Mouse (Mus musculus): ENCODE measurements around the gene Pard3. TPM values are rescaled to one million over a fixed set of nuclear protein-coding genes. Genes with fewer than 3 reads are reported as not detected.

Pard3 gene
- total RNA-seq, 2 experiments from 2014 or later = 14.4 to 21.6 TPM

GRCm38 (mm10) chr8:127542162-127542561 is 478.5 kb downstream of the Pard3 start:
- intact Hi-C loops (cut with DNase I) = no loop called here
- DNase-seq (ENCODE audit: low spot score in 2 of 2) = no peak

- intact Hi-C loops (cut with DNase I) = no loop called here
- no peak for DNase-seq (ENCODE audit: low spot score in 2 of 2)
Observed at GRCm38 (mm10) chr8:127543676-127544075, 480.0 kb downstream of the Pard3 start.

- DNase-seq (ENCODE audit: low spot score in 2 of 2) = no peak
- intact Hi-C loops (cut with DNase I) = no loop called here
Observed at GRCm38 (mm10) chr8:127546161-127546560, 482.5 kb downstream of the Pard3 start.

- DNase-seq (ENCODE audit: low spot score in 2 of 2) = no peak
- intact Hi-C loops (cut with DNase I) = no loop called here
Observed at GRCm38 (mm10) chr8:127550928-127551327, 487.2 kb downstream of the Pard3 start.

- DNase-seq (ENCODE audit: low spot score in 2 of 2) = peak; percentile 23 to 35
- intact Hi-C loops (cut with DNase I) = no loop called here
Observed at GRCm38 (mm10) chr8:127552161-127552595, 488.5 kb downstream of the Pard3 start.

- no peak for DNase-seq (ENCODE audit: low spot score in 2 of 2)
- intact Hi-C loops (cut with DNase I) = no loop called here
Observed at GRCm38 (mm10) chr8:127552836-127553235, 489.1 kb downstream of the Pard3 start.

GRCm38 (mm10) chr8:127553582-127553981 is 489.9 kb downstream of the Pard3 start:
- intact Hi-C loops (cut with DNase I) = no loop called here
- DNase-seq (ENCODE audit: low spot score in 2 of 2) = no peak

GRCm38 (mm10) chr8:127555795-127556194 is 492.1 kb downstream of the Pard3 start:
- no peak for DNase-seq (ENCODE audit: low spot score in 2 of 2)

GRCm38 (mm10) chr8:127556964-127557363 is 493.3 kb downstream of the Pard3 start:
- intact Hi-C loops (cut with DNase I) = no loop called here
- DNase-seq (ENCODE audit: low spot score in 2 of 2) = no peak

More at GRCm38 (mm10) chr8:127555795-127556194, 492.1 kb downstream of the Pard3 start:
- intact Hi-C loops (cut with DNase I) = no loop called here

- no peak for DNase-seq (ENCODE audit: low spot score in 2 of 2)
- intact Hi-C loops (cut with DNase I) = no loop called here
Observed at GRCm38 (mm10) chr8:127557566-127557965, 493.9 kb downstream of the Pard3 start.

- intact Hi-C loops (cut with DNase I) = no loop called here
- DNase-seq (ENCODE audit: low spot score in 2 of 2) = no peak
Observed at GRCm38 (mm10) chr8:127563634-127564033, 499.9 kb downstream of the Pard3 start.

GRCm38 (mm10) chr8:127564426-127564825 is 500.7 kb downstream of the Pard3 start:
- DNase-seq (ENCODE audit: low spot score in 2 of 2) = no peak
- intact Hi-C loops (cut with DNase I) = no loop called here

- DNase-seq (ENCODE audit: low spot score in 2 of 2) = no peak
- intact Hi-C loops (cut with DNase I) = no loop called here
Observed at GRCm38 (mm10) chr8:127569212-127569611, 505.5 kb downstream of the Pard3 start.

GRCm38 (mm10) chr8:127570527-127570926 is 506.8 kb downstream of the Pard3 start:
- DNase-seq (ENCODE audit: low spot score in 2 of 2) = no peak
- intact Hi-C loops (cut with DNase I) = no loop called here

- intact Hi-C loops (cut with DNase I) = no loop called here
Observed at GRCm38 (mm10) chr8:127572493-127572892, 508.8 kb downstream of the Pard3 start.

GRCm38 (mm10) chr8:127576657-127577056 is 513.0 kb downstream of the Pard3 start:
- intact Hi-C loops (cut with DNase I) = no loop called here
- no peak for DNase-seq (ENCODE audit: low spot score in 2 of 2)

More at GRCm38 (mm10) chr8:127572493-127572892, 508.8 kb downstream of the Pard3 start:
- no peak for DNase-seq (ENCODE audit: low spot score in 2 of 2)

GRCm38 (mm10) chr8:127577656-127578055 is 514.0 kb downstream of the Pard3 start:
- DNase-seq (ENCODE audit: low spot score in 2 of 2) = no peak
- intact Hi-C loops (cut with DNase I) = loop anchor here (1.0 kb wide), 1 partner anchor 42 kb away; no protein-coding TSS in a partner anchor

- intact Hi-C loops (cut with DNase I) = no loop called here
- no peak for DNase-seq (ENCODE audit: low spot score in 2 of 2)
Observed at GRCm38 (mm10) chr8:127579436-127579835, 515.7 kb downstream of the Pard3 start.

- intact Hi-C loops (cut with DNase I) = loop anchor here (10.0 kb wide), 1 partner anchor 239 kb away; no protein-coding TSS in a partner anchor
- DNase-seq (ENCODE audit: low spot score in 2 of 2) = no peak
Observed at GRCm38 (mm10) chr8:127583429-127583828, 519.7 kb downstream of the Pard3 start.

- intact Hi-C loops (cut with DNase I) = loop anchor here (5.0 to 10.0 kb wide), 2 partner anchors 241 to 393 kb away; no protein-coding TSS in a partner anchor
- no peak for DNase-seq (ENCODE audit: low spot score in 2 of 2)
Observed at GRCm38 (mm10) chr8:127585618-127586017, 521.9 kb downstream of the Pard3 start.

- intact Hi-C loops (cut with DNase I) = loop anchor here (5.0 to 10.0 kb wide), 2 partner anchors 242 to 394 kb away; no protein-coding TSS in a partner anchor
- DNase-seq (ENCODE audit: low spot score in 2 of 2) = no peak
Observed at GRCm38 (mm10) chr8:127586681-127587080, 523.0 kb downstream of the Pard3 start.

- DNase-seq (ENCODE audit: low spot score in 2 of 2) = no peak
- intact Hi-C loops (cut with DNase I) = loop anchor here (2.0 to 10.0 kb wide), 3 partner anchors 244 to 774 kb away; no protein-coding TSS in a partner anchor
Observed at GRCm38 (mm10) chr8:127588313-127588712, 524.6 kb downstream of the Pard3 start.
